Mouse (Mus musculus) MEL (cell line): ENCODE data around the gene Serpini2. TPM values are rescaled to one million over a fixed set of nuclear protein-coding genes. Genes with fewer than 3 reads are reported as not detected.

Experiments used
- DNase-seq: peaks from one replicate; pipeline ENCODE4 v3.0.0; 2011; ENCODE audit warnings: low read depth, low spot score
- H3K27ac ChIP-seq: 2 replicates; pipeline ENCODE4 v1.5.1; 2012; ENCODE audit warnings: low read depth, mild to moderate bottlenecking, control low read depth, low read length, moderate library complexity; ENCODE audit not compliant: control insufficient read depth
- H3K27me3 ChIP-seq, 2 experiments: fragments of 150-350 bp in 1 of 2; sonication (generic) in 1 of 2; 2 replicates each; pipeline ENCODE4 v1.6.1; 2012; ENCODE audit warnings: low read length in 2 of 2, mild to moderate bottlenecking in 2 of 2, improper control_type of control experiment in 1 of 2, moderate library complexity in 1 of 2; ENCODE audit not compliant: insufficient read depth in 2 of 2, control insufficient read depth in 1 of 2
- H3K36me3 ChIP-seq, 2 experiments: 2 replicates each; pipeline ENCODE4 v1.6.1; 2012 to 2014; ENCODE audit warnings: low read length in 2 of 2, improper control_type of control experiment in 1 of 2, inconsistent platforms in 1 of 2, mild to moderate bottlenecking in 1 of 2; ENCODE audit not compliant: insufficient read depth in 2 of 2, control insufficient read depth in 1 of 2
- H3K4me1 ChIP-seq, 2 experiments: fragments of 150-350 bp in 1 of 2; sonication (generic) in 1 of 2; 2 replicates each; pipeline ENCODE4 v1.6.1; 2012; ENCODE audit warnings: low read length in 2 of 2, improper control_type of control experiment in 1 of 2, mild to moderate bottlenecking in 1 of 2; ENCODE audit not compliant: insufficient read depth in 2 of 2, control insufficient read depth in 1 of 2
- H3K4me3 ChIP-seq, 2 experiments: fragments of 150-350 bp in 1 of 2; sonication (generic) in 1 of 2; 2 replicates each; pipeline ENCODE4 v1.5.1; 2012; ENCODE audit warnings: low read depth in 2 of 2, low read length in 2 of 2, mild to moderate bottlenecking in 2 of 2, moderate library complexity in 2 of 2, control low read depth in 1 of 2, improper control_type of control experiment in 1 of 2; ENCODE audit not compliant: control insufficient read depth in 1 of 2, insufficient read depth in 1 of 2
- H3K79me2 ChIP-seq: 2 replicates; pipeline ENCODE4 v1.6.1; 2012; ENCODE audit warnings: mild to moderate bottlenecking, low read length, moderate library complexity; ENCODE audit not compliant: control insufficient read depth, poor library complexity, insufficient read depth
- H3K9ac ChIP-seq: 2 replicates; pipeline ENCODE4 v1.6.1; 2012; ENCODE audit warnings: low read depth, mild to moderate bottlenecking, control low read depth, low read length, moderate library complexity; ENCODE audit not compliant: control insufficient read depth, poor library complexity, severe bottlenecking
- H3K9me3 ChIP-seq: fragments of 150-350 bp; sonication (generic); replicated peaks from 2 replicates; pipeline ENCODE4 v1.6.1; 2012; ENCODE audit warnings: mild to moderate bottlenecking, low read length, improper control_type of control experiment, moderate library complexity; ENCODE audit not compliant: insufficient read depth
- BHLHE40 ChIP-seq: IDR thresholded peaks from 2 replicates; pipeline ENCODE4 v1.6.1; 2012; ENCODE audit warnings: low read depth, mild to moderate bottlenecking, inconsistent platforms, low read length, improper control_type of control experiment, borderline replicate concordance
- CHD1 ChIP-seq: IDR thresholded peaks from 2 replicates; pipeline ENCODE4 v1.6.1; 2012; ENCODE audit warnings: low read depth, mild to moderate bottlenecking, inconsistent platforms, low read length, improper control_type of control experiment
- CHD2 ChIP-seq: IDR thresholded peaks from 2 replicates; pipeline ENCODE4 v1.6.1; 2011; ENCODE audit warnings: low read length, improper control_type of control experiment
- CTCF ChIP-seq, 3 experiments: IDR thresholded peaks in 2 of 3; conservative IDR thresholded peaks in 1 of 3; 2 replicates each; pipeline ENCODE4 v1.5.1; 2011 to 2012; ENCODE audit warnings: low read length in 3 of 3, low read depth in 2 of 3, mild to moderate bottlenecking in 2 of 3, improper control_type of control experiment in 1 of 3, inconsistent platforms in 1 of 3, mixed read lengths in 1 of 3, moderate library complexity in 1 of 3; ENCODE audit not compliant: control insufficient read depth in 1 of 3, insufficient read depth in 1 of 3, poor library complexity in 1 of 3, severe bottlenecking in 1 of 3
- ELF1 ChIP-seq: IDR thresholded peaks from 2 replicates; pipeline ENCODE4 v1.6.1; 2014; ENCODE audit warnings: low read depth, mild to moderate bottlenecking, inconsistent platforms, low read length, improper control_type of control experiment, moderate library complexity
- MAFK ChIP-seq: IDR thresholded peaks from 2 replicates; pipeline ENCODE4 v1.6.1; 2011; ENCODE audit warnings: low read depth, mild to moderate bottlenecking, low read length, improper control_type of control experiment, borderline replicate concordance
- MAX ChIP-seq: IDR thresholded peaks from 2 replicates; pipeline ENCODE4 v1.6.1; 2011; ENCODE audit warnings: low read length, improper control_type of control experiment
- MAZ ChIP-seq: IDR thresholded peaks from 2 replicates; pipeline ENCODE4 v1.6.1; 2012; ENCODE audit warnings: low read depth, mild to moderate bottlenecking, inconsistent platforms, low read length, improper control_type of control experiment
- NELFE ChIP-seq: IDR thresholded peaks from 2 replicates; pipeline ENCODE4 v1.6.1; 2011; ENCODE audit warnings: low read depth, low read length, improper control_type of control experiment
- NRF1 ChIP-seq: IDR thresholded peaks from 2 replicates; pipeline ENCODE4 v1.6.1; 2014; ENCODE audit warnings: low read depth, mild to moderate bottlenecking, inconsistent platforms, low read length, improper control_type of control experiment, moderate library complexity; ENCODE audit not compliant: poor library complexity, insufficient read depth, severe bottlenecking
- POLR2AphosphoS5 ChIP-seq: IDR thresholded peaks from 2 replicates; pipeline ENCODE4 v1.6.1; 2012; ENCODE audit warnings: low read depth, borderline replicate concordance, mild to moderate bottlenecking, inconsistent platforms, low read length, moderate library complexity, mixed read lengths
- RAD21 ChIP-seq: IDR thresholded peaks from 2 replicates; pipeline ENCODE4 v1.6.1; 2011; ENCODE audit warnings: mild to moderate bottlenecking, low read depth, low read length, improper control_type of control experiment
- SMC3 ChIP-seq: IDR thresholded peaks from 2 replicates; pipeline ENCODE4 v1.6.1; 2011; ENCODE audit warnings: low read depth, low read length, improper control_type of control experiment
- TAL1 ChIP-seq: IDR thresholded peaks from 2 replicates; pipeline ENCODE4 v1.6.1; 2012; ENCODE audit warnings: mild to moderate bottlenecking, inconsistent platforms, low read length, moderate library complexity, mixed read lengths
- TBP ChIP-seq: IDR thresholded peaks from 2 replicates; pipeline ENCODE4 v1.8.0; 2011; ENCODE audit warnings: low read depth, low read length, improper control_type of control experiment
- TCF12 ChIP-seq: IDR thresholded peaks from 2 replicates; pipeline ENCODE4 v1.6.1; 2014; ENCODE audit warnings: low read depth, mild to moderate bottlenecking, inconsistent platforms, low read length, improper control_type of control experiment, moderate library complexity
- USF2 ChIP-seq, 2 experiments: IDR thresholded peaks; 2 replicates each; pipeline ENCODE4 v1.6.1; 2011 to 2012; ENCODE audit warnings: improper control_type of control experiment in 2 of 2, low read length in 2 of 2, borderline replicate concordance in 1 of 2, inconsistent platforms in 1 of 2, low read depth in 1 of 2, mild to moderate bottlenecking in 1 of 2; ENCODE audit not compliant: insufficient read depth in 1 of 2
- ZC3H11A ChIP-seq: IDR thresholded peaks from 2 replicates; pipeline ENCODE4 v1.6.1; 2012; ENCODE audit warnings: low read depth, mild to moderate bottlenecking, inconsistent platforms, low read length, improper control_type of control experiment
- ZKSCAN1 ChIP-seq: IDR thresholded peaks from 2 replicates; pipeline ENCODE4 v1.6.1; 2012; ENCODE audit warnings: low read depth, mild to moderate bottlenecking, inconsistent platforms, low read length, improper control_type of control experiment, moderate library complexity
- ZNF384 ChIP-seq: IDR thresholded peaks from 2 replicates; pipeline ENCODE4 v1.6.1; 2012; ENCODE audit warnings: low read depth, mild to moderate bottlenecking, inconsistent platforms, low read length, improper control_type of control experiment
- polyA plus RNA-seq, 2 experiments: library from polyadenylated mRNA; stranded (reverse) in 1 of 2; unstranded in 1 of 2; fragments of >175 nt in 1 of 2; fragments of >200 nt in 1 of 2; gene quantifications; 2 replicates each; pipeline versions ENCODE4 v1.2.1 to v1.2.4; 2012; ENCODE audit warnings: low replicate concordance in 2 of 2, low read depth in 1 of 2; ENCODE audit not compliant: insufficient read length in 2 of 2, insufficient read depth in 1 of 2, missing spikeins in 1 of 2
- total RNA-seq: library from RNA; depleted of rRNA; stranded (reverse); fragments of 300-350 nt; gene quantifications from 2 replicates; pipeline ENCODE4 v1.2.3, GENCODE M21; 2012

Gene Serpini2
- total and polyA plus RNA-seq, 3 experiments, result not detected

DNA sequence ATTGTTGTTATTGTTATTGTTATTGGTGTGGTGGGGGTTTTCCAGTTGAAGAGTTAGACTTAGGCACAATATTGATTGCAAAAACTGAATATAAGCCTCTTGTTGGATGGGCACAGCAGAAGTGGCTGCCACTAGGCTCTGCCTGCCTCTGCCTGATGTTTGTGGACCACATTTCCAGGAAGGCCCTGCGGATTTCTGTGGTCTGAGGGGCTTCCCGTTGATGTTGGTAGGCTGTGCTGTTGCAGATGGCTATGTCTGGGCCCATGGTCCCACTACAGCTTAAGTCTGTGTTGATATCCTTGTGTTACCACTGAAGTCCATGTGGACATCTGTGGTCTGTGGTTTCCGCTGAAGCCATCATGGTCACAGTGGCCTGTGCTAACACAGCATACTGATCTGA is 50.2 kb downstream of the Serpini2 start:
- TF ChIP-seq TBP, result no peak
- no peak for TF ChIP-seq CHD2
- TF ChIP-seq MAFK, result no peak
- H3K4me3 ChIP-seq, result no peak overlapping the region
- no peaks in the 10 kb centered on the region for H3K79me2 ChIP-seq
- no peak overlapping the region for H3K27ac ChIP-seq
- H3K27me3 ChIP-seq, result no peaks in the 10 kb centered on the region
- no peaks in the 10 kb centered on the region for H3K36me3 ChIP-seq
- H3K9ac ChIP-seq, result no peak overlapping the region
- no peaks in the 10 kb centered on the region for H3K9me3 ChIP-seq
- H3K4me1 ChIP-seq, result no peaks in the 10 kb centered on the region
- no peak for DNase-seq

DNA sequence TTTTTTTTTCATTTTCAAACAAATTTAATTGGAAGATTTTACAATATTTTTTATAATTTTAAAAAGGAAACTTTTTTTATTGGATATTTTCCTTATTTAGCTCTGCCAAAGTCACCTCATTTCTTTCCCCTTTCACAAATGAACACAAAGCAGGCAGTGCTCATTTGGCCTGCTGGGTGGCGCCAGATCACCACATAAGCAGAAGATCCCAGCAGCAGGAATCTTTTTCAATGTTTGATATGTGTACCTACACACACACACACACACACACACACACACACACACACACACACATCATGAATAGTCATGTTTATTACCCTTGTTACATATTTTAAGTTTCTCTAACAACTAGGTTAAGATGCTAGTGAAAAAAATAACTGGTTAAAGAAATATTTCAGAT is 50.7 kb downstream of the Serpini2 start:
- TF ChIP-seq USF2 (IDR thresholded peaks at IDR 0.05; ENCODE audit: borderline replicate concordance in 1 of 2, insufficient read depth in 1 of 2, low read depth in 1 of 2, low read length in 2 of 2), result no peak
- TF ChIP-seq MAZ, result no peak
- TF ChIP-seq MAX, result no peak
- TF ChIP-seq TBP, result no peak
- peak; percentile 72 for TF ChIP-seq RAD21
- no peak for TF ChIP-seq POLR2AphosphoS5
- no peak for TF ChIP-seq NELFE
- no peak for TF ChIP-seq BHLHE40
- no peak for TF ChIP-seq TCF12
- TF ChIP-seq TAL1, result no peak
- no peak for TF ChIP-seq ZKSCAN1
- peak in 2 of 3 experiments; percentile 66 to 72; a peak in 4 of 6 replicates for TF ChIP-seq CTCF (IDR thresholded peaks at IDR 0.05 in 2 of 3, conservative IDR thresholded peaks at IDR 0.05 in 1 of 3; ENCODE audit: control insufficient read depth in 1 of 3, insufficient read depth in 1 of 3, low read depth in 2 of 3, low read length in 3 of 3, poor library complexity in 1 of 3, severe bottlenecking in 1 of 3)
- TF ChIP-seq SMC3, result peak; percentile 70
- TF ChIP-seq ZC3H11A, result peak; percentile 66
- no peak for TF ChIP-seq CHD1
- TF ChIP-seq NRF1, result no peak
- no peak for TF ChIP-seq ELF1
- no peak for TF ChIP-seq ZNF384
- H3K36me3 ChIP-seq, result no peaks in the 10 kb centered on the region
- no peak overlapping the region for H3K27ac ChIP-seq
- H3K9ac ChIP-seq, result no peak overlapping the region
- H3K9me3 ChIP-seq, result no peaks in the 10 kb centered on the region
- H3K4me1 ChIP-seq, result no peaks in the 10 kb centered on the region
- no peak overlapping the region for H3K4me3 ChIP-seq
- H3K79me2 ChIP-seq, result no peaks in the 10 kb centered on the region
- no peaks in the 10 kb centered on the region for H3K27me3 ChIP-seq
- DNase-seq, result peak; percentile 26
